Mouse (Mus musculus): ENCODE data around the gene Zfp644.

Zfp644 gene

DNA sequence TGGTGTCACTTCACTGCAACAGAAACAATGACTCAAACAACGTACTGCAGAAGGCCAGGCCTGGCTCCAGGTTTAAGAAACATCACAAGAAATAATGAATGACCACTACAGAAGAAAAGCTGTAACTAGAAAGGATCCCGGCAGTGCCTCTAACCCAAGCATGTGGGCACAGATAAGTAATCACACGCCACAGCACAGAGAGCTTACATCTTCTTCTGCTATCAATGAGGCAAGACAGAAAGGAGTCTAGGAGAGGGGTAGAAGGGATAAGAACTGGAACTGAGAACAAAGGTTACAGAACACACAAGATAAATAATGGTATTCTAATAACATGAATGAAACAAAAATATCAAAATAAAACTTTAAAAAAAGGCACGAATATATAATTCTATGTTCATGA, 32.2 kb downstream of the Zfp644 start:
- no peak for DNase-seq (ENCODE audit: low spot score in 2 of 2)

GRCm38 (mm10) chr5:106660867-106661266, 36.2 kb downstream of the Zfp644 start:
- DNase-seq (ENCODE audit: low spot score in 2 of 2), result no peak

- no peak for DNase-seq (ENCODE audit: low spot score in 2 of 2)
Observed at GRCm38 (mm10) chr5:106652790-106653328, 44.2 kb downstream of the Zfp644 start.

- DNase-seq (ENCODE audit: low spot score in 2 of 2), result no peak
Observed at GRCm38 (mm10) chr5:106652220-106652753, 44.8 kb downstream of the Zfp644 start.

DNA sequence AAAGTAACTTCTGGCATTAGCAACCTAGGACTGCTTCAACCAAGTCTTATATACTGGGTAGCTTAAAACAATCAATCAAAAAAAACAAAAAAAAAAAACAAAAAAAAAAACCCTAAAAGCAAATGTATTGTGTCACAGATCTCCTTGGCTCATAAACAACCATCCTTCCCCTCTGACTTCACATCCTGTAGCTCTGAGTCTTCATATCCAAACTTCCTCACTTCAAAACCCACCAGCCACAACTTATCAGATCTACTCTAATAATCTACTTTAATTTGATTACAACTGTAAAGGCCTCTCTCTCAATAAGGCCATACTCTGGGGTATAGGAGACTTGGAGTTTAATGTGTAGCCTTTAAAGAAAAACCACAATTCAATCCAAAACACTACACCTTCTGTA, 47.1 kb downstream of the Zfp644 start:
- no peak for DNase-seq (ENCODE audit: low spot score in 2 of 2)

GRCm38 (mm10) chr5:106649441-106649840, 47.6 kb downstream of the Zfp644 start:
- no peak for DNase-seq (ENCODE audit: low spot score in 2 of 2)

GRCm38 (mm10) chr5:106643434-106643833, 53.7 kb downstream of the Zfp644 start:
- DNase-seq (ENCODE audit: low spot score in 2 of 2), result no peak

DNA sequence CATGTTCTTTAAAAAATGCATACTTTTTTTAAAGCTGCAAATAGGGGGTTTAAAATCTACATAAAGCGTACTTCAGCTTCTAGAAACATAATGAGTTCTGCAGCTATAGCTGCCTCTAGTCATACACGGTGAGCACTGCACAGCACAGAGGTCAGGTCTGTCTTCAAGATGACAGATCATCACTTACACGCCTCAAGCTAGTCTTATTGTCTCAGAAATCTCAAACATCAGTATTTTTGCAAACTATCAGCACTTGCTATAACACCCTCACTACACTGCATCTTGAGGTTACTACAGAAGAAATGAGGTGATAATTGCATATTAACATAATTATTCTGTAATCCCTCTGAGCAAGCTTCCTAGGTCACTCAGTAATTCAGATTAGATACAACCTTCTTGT, 55.2 kb downstream of the Zfp644 start:
- DNase-seq (ENCODE audit: low spot score in 2 of 2), result no peak

DNA sequence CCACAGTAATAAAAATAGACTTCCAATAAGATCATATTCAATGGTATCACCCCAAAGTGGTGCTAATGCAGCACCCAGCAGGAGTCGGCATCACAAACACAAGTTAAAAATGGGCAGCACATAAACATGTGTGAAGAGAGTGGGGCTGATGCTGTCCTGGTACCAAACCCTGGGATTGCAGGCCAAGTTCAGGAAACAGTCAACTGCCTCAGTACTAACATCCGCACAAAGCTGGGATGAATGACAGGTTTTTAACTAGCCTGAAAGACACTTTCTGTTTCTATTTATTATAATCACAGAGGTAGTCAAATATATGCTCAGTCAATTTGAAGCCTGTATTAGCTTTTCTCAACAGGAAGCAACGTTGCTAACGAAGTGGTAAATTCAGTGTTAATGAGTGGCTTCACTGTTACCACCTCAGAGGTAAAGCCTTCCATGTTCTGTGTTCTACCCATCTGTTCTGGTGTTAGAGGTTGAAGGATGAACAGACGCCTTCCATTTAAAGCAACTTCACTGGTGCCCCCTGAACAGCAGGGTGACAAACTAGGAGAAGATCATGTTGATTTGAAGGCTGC, 56.8 kb downstream of the Zfp644 start:
- DNase-seq (ENCODE audit: low spot score in 2 of 2), result no peak

DNA sequence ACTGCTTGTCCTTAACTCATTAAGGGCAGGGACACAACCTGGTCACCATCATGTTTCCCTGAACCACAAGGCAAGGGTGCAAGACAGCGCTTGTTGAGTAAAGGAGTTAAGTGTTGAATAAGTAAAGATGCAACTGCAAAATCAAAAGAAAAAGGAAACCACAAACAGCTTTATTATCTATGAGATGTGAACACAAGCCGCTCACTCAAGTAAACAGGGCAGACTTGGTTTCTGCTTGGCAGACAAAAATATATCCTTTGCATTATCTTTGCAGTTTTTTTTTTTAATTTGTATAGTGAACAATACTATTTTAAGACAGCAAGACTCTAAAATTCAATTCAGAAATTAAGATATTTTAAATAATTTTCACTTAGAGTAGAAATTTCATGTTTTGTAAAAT, 57.5 kb downstream of the Zfp644 start:
- DNase-seq (ENCODE audit: low spot score in 2 of 2), result no peak

GRCm38 (mm10) chr5:106636423-106636946, 60.6 kb downstream of the Zfp644 start:
- DNase-seq (ENCODE audit: low spot score in 2 of 2), result no peak

- no peak for DNase-seq (ENCODE audit: low spot score in 2 of 2)
Observed at GRCm38 (mm10) chr5:106628369-106629149, 68.5 kb downstream of the Zfp644 start.

DNA sequence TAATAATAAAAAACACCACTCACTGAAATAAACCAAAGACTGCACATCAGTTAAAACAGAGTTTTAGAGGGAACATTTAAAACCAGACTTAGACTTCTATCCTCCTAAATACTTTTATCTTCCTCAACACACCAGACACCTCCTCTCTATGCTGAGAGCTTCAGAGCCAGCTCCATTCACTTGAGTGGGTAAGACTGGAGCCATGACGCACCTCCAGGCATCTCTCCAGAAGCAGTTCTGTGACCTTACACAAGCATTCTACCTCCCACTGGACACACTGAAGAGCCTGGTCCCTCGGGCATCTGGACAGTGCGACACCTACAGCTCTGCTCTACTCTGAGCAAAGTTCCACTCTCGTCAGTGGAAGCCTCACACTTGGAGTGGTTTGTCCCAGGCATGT, 73.8 kb downstream of the Zfp644 start:
- DNase-seq (ENCODE audit: low spot score in 2 of 2), result peak in 1 of 2 experiments; percentile 19

DNA sequence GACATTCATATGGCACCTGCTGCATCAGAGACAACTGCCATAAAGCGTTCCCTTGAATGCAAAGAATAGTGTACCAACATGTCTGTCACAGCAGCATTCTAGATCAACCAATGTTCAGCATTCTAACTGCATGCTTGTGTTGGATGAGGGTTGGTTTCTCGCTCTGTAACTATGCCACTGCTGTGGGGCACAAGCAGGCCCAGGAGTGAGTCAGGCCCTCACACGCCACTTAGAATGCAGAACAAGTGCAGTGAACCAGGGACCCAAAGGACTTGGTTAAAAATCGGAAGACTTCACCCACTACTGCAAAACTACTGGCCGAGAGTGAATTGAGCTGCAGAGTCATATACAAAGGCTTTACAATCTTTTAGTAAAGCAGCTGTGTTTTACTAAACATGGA, 74.9 kb downstream of the Zfp644 start:
- DNase-seq (ENCODE audit: low spot score in 2 of 2), result no peak

GRCm38 (mm10) chr5:106620446-106620845, 76.6 kb downstream of the Zfp644 start:
- no peak for DNase-seq (ENCODE audit: low spot score in 2 of 2)

DNA sequence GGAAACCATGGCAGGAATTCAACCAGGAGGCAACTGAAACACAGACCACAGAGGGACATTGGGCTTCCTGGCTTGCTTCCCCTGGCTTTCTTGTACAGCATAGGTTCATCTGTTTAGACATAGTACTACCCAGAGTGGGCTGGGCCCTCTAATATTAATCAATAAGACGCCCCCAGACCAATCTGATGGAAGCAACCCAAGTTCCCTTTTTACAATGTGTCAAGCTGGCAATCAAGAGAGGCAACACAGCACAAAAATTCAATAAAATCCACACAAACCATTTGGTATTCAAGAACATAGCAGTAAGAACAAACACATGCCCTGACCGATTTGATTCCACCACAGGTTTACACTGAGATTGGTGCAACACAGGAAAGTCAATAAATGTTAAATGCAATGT, 82.1 kb downstream of the Zfp644 start:
- DNase-seq (ENCODE audit: low spot score in 2 of 2), result no peak

GRCm38 (mm10) chr5:106614570-106614969, 82.5 kb downstream of the Zfp644 start:
- DNase-seq (ENCODE audit: low spot score in 2 of 2), result peak; percentile 6 to 27

DNA sequence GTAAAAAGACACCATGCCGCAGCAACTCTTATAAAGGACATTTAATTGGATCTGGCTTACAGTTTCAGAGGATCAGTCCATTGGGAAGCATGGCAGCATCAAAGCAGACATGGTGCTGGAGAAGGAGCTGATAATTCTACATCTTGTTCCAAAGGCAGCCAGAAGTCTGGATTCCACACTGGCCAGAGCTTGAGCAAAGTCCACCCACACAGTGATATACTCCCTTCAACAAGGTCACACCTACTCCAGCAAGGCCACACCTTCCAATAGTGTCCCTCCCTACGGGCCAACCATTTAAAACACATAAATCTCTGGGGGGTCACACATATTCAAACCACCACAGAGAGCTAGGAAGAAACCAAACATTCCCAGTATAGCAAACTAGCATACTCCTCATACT, 84.9 kb downstream of the Zfp644 start:
- DNase-seq (ENCODE audit: low spot score in 2 of 2), result no peak

- DNase-seq (ENCODE audit: low spot score in 2 of 2), result no peak
Observed at GRCm38 (mm10) chr5:106608798-106609197, 88.3 kb downstream of the Zfp644 start, which contains the start of gene Gm17304. TSS of gene Gm17304 (plus strand) at chr5:106609098.

DNA sequence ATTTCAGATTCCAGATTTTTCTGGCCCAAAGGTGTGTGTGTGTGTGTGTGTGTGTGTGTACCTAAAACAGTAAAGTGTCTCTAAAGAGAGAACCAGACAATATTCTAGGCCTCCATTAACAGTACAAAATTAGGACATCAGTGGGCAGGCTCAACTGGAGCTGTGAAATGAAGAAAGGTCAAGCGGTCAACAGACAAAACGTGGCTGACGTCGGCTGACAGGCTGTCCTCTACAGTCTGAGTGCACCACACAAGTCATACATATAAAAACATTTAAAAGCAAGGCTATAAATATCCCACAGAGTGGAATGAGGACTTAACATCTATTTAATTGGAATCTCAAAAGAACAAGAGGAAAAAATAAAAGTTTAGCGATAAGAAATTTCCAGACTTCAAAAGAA, 90.0 kb downstream of the Zfp644 start:
- DNase-seq (ENCODE audit: low spot score in 2 of 2), result no peak

- no peak for DNase-seq (ENCODE audit: low spot score in 2 of 2)
Observed at GRCm38 (mm10) chr5:106605096-106605495, 92.0 kb downstream of the Zfp644 start.

GRCm38 (mm10) chr5:106604381-106604780, 92.7 kb downstream of the Zfp644 start:
- DNase-seq (ENCODE audit: low spot score in 2 of 2), result no peak

DNA sequence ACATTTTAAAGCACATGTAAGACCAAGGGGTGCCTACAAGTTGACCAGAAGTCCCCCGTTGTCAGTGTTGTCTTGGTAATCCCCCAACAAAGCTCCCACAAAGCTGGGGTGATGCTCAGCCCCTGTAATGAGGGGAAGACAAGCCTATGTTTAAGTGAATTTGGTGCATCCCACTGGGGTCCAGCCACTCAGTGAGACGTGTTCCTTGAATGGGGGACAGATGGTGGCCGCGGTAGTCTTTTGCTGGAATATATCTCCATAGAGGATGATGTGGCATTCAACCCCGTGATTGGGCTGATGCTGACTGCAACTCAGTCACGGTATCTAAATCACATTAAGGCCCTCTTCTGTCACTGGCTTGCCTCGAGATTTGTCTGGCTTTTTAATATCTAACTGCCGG, 97.6 kb downstream of the Zfp644 start:
- no peak for DNase-seq (ENCODE audit: low spot score in 2 of 2)

Measured in heart, adult 9 months (tissue).